Mouse (Mus musculus): ENCODE measurements around the gene Chpf2. TPM values are rescaled to one million over a fixed set of nuclear protein-coding genes. Genes with fewer than 3 reads are reported as not detected.

Gene Chpf2
- polyA plus RNA-seq, 1 experiment from 2014 or later: 30.3 TPM

DNA sequence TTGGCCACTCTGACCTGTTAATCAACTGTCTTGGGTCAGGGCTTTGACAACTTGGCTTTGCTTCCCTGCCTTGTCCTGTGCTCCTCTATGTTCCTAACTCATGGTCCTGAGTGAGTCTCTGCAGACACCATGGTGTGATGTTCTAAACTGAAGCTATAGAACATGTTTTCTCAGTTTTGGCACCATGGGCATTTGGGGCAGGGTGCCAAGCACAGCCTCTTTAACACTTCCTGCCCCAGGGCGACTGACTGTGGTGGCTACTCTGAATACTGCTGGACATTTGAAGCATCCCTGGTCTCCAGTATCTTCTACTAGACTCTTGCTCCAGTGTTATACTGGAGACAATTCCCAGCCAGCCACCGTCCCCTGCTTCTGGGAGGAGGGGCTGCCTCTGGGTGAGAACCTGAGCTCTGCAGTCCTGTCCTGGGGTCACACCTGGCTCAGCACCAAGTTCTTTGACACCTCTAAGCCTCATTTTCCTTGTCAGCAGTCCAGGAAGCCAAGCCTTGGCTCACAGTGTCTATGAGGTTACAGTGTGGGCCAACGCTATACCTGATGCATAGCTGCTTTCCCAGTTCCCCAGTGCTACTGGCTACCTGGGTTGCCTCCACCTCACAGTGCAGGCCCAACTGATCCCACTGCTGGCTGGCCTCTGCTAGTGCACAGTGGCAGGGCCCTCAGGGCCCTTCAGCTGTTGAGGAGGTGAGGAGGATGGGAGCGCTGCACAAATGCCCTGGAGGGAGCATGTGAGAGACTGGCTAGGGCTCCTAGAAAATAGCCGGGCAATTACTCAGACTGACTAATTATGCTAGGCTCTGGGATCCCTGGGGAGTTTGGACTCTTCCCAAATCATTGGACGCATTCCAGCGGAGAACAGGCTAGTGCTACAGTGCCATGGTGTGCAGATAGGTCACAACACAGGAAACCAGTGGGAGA lies 25.1 kb downstream of the Chpf2 start:
- Histone ChIP-seq H3K27me3 (no peaks in the 10 kb centered on the region), H3K4me2 (replicated peaks) (no peak overlapping the region), H3K36me3 (no peaks in the 10 kb centered on the region), H3K27ac (replicated peaks) (no peak overlapping the region), H3K9ac (no peak overlapping the region), H3K4me1 (peaks cover 15% of the 10 kb centered on the region), H3K4me3 (replicated peaks) (no peak overlapping the region), H3K9me3 (replicated peaks) (no peaks in the 10 kb centered on the region)
- peak; percentile 40; the same call in 1 of the 2 replicates for ATAC-seq (ENCODE audit: insufficient number of reproducible peaks, low FRiP score, low TSS enrichment, low read depth)
- 34% methylated on average over 7 of the region's 7 CpGs for WGBS

DNA sequence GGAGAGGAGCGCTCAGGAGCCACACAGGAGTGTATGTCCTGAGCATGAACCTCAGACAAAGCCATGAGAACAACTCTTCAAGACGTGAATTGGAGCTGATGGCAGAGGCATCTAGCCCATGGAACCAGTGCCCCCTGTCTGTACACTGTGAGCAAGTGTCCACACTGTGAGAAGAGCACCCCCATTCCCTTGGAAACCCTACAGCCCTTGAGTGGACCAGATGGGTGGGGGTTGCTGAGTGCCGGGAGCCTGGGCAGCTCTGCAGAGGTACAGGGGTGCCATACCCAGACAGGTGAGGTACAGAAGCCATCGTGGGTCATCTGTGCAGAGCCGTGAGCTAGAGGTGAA lies 25.7 kb downstream of the Chpf2 start:
- 61% methylated on average over 5 of the region's 5 CpGs for WGBS
- H3K4me1 ChIP-seq: peaks cover 12% of the 10 kb centered on the region; the same call in 1 of the 2 replicates

DNA sequence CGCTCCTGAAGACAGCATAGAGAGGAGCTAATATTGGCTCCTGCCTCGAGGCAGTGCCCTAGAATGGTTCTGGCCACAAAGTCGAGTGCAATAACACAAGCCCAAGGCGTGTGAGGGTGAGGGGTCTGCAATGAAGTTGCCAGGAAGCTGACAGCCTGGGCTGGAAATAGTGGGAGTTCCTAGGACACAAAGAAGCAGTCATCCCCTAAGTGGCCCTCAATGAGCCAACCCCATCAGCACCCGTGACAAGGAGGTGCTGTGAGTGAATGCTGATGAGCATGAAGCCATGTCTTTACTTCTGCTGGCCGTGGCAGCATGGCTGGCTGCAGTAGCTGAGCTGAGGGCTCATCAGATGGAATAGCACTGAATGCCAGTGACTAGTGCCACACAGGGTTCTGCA lies 28.6 kb downstream of the Chpf2 start:
- WGBS: 52% methylated on average over 6 of the region's 6 CpGs
- no peak overlapping the region for H3K9ac ChIP-seq

More for the DNA sequence above, 25.7 kb downstream of the Chpf2 start:
- H3K9ac ChIP-seq: no peak overlapping the region
- H3K4me3 ChIP-seq (replicated peaks): no peak overlapping the region
- H3K27ac ChIP-seq (replicated peaks): no peak overlapping the region
- no peaks in the 10 kb centered on the region for H3K27me3 ChIP-seq
- H3K9me3 ChIP-seq (replicated peaks): no peaks in the 10 kb centered on the region
- H3K36me3 ChIP-seq: no peaks in the 10 kb centered on the region
- no peak for ATAC-seq (ENCODE audit: insufficient number of reproducible peaks, low FRiP score, low TSS enrichment, low read depth)
- no peak overlapping the region for H3K4me2 ChIP-seq (replicated peaks)

DNA sequence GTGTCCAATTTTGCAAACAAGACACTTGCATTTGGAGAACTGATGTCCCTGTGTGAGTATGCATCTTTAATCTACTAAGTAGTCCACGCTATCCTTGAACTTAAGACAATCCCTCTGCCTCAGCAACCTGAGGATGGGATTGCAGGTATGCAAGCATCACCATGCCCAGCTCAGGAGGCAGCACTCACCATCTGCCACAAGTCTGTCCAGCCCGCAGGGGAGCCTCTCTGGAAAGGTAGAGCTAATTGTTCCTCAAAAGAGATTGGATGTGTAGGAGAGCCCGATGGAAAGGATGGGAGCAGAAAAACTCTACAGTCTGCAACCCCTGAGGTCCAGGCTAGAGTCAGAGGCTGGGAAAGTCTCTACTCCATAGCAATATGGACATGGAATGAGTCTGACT lies 32.4 kb downstream of the Chpf2 start:
- H3K9ac ChIP-seq: no peak overlapping the region
- H3K9me3 ChIP-seq (replicated peaks): no peaks in the 10 kb centered on the region
- no peaks in the 10 kb centered on the region for H3K36me3 ChIP-seq
- 67% methylated on average over 3 of the region's 3 CpGs for WGBS
- H3K27ac ChIP-seq (replicated peaks): no peak overlapping the region
- H3K4me1 ChIP-seq: peaks cover 13% of the 10 kb centered on the region
- H3K4me3 ChIP-seq (replicated peaks): no peak overlapping the region
- no peak for ATAC-seq (ENCODE audit: insufficient number of reproducible peaks, low FRiP score, low TSS enrichment, low read depth)
- peaks cover 6% of the 10 kb centered on the region; the same call in 1 of the 2 replicates for H3K27me3 ChIP-seq
- no peak overlapping the region for H3K4me2 ChIP-seq (replicated peaks)

More for the DNA sequence above, 28.6 kb downstream of the Chpf2 start:
- Histone ChIP-seq H3K4me3 (replicated peaks) (no peak overlapping the region), H3K9me3 (replicated peaks) (no peaks in the 10 kb centered on the region), H3K27me3 (no peaks in the 10 kb centered on the region), H3K36me3 (no peaks in the 10 kb centered on the region), H3K4me1 (peaks cover 15% of the 10 kb centered on the region), H3K4me2 (replicated peaks) (no peak overlapping the region), H3K27ac (replicated peaks) (no peak overlapping the region)
- ATAC-seq (ENCODE audit: insufficient number of reproducible peaks, low FRiP score, low TSS enrichment, low read depth): no peak

DNA sequence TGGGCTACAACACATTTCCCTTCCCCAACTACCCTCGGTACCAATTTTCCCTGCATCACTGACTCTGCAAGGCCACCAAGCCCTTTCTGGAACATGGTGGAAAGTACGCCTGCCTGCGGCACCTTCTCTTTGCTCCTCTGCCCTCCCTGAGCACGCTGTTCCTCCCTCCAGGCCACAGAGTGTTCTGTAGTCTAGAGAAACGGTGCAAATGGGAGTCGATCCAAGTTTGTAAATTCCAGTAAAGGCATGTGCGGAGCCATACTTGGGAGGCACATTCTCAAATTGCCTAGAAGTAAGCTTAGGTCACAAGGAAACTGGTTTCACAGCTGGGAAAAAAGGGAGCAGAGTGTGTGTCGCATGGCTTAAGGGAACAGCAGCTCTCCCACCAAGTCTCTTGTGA lies 33.6 kb downstream of the Chpf2 start:
- no peak overlapping the region for H3K4me3 ChIP-seq (replicated peaks)
- ATAC-seq (ENCODE audit: insufficient number of reproducible peaks, low FRiP score, low TSS enrichment, low read depth): no peak

DNA sequence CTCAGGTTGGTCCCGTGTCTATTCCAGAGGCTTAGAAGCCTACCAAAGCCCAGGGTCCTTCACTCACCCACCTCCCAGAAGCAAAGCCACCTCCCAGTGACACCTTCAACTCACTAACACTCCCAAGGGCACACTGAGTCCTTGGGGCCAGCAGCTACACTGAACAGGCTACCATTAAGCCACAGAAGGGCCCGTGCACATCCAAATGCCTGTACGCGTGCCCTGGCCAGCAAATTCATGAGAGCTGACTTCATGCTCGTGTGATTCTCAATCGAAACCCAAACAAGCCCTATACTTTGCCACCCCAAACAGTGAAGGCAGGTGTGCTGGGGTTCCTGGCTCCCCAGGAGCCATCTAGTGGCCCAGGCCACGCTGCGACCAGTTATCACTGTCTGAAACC lies 34.1 kb downstream of the Chpf2 start:
- no peak overlapping the region for H3K27ac ChIP-seq (replicated peaks)
- H3K36me3 ChIP-seq: no peaks in the 10 kb centered on the region
- WGBS: 65% methylated on average over 8 of the region's 8 CpGs
- no peaks in the 10 kb centered on the region for H3K9me3 ChIP-seq (replicated peaks)
- H3K4me1 ChIP-seq: peaks cover 24% of the 10 kb centered on the region
- no peak overlapping the region for H3K4me2 ChIP-seq (replicated peaks)
- no peak overlapping the region for H3K9ac ChIP-seq
- no peak overlapping the region for H3K4me3 ChIP-seq (replicated peaks)
- peaks cover 17% of the 10 kb centered on the region for H3K27me3 ChIP-seq
- ATAC-seq (ENCODE audit: insufficient number of reproducible peaks, low FRiP score, low TSS enrichment, low read depth): no peak

More for the DNA sequence above, 33.6 kb downstream of the Chpf2 start:
- Histone ChIP-seq H3K27me3 (peaks cover 17% of the 10 kb centered on the region), H3K9me3 (replicated peaks) (no peaks in the 10 kb centered on the region), H3K36me3 (no peaks in the 10 kb centered on the region), H3K9ac (no peak overlapping the region), H3K27ac (replicated peaks) (no peak overlapping the region), H3K4me2 (replicated peaks) (no peak overlapping the region), H3K4me1 (peaks cover 24% of the 10 kb centered on the region)
- WGBS: 34% methylated on average over 8 of the region's 8 CpGs

DNA sequence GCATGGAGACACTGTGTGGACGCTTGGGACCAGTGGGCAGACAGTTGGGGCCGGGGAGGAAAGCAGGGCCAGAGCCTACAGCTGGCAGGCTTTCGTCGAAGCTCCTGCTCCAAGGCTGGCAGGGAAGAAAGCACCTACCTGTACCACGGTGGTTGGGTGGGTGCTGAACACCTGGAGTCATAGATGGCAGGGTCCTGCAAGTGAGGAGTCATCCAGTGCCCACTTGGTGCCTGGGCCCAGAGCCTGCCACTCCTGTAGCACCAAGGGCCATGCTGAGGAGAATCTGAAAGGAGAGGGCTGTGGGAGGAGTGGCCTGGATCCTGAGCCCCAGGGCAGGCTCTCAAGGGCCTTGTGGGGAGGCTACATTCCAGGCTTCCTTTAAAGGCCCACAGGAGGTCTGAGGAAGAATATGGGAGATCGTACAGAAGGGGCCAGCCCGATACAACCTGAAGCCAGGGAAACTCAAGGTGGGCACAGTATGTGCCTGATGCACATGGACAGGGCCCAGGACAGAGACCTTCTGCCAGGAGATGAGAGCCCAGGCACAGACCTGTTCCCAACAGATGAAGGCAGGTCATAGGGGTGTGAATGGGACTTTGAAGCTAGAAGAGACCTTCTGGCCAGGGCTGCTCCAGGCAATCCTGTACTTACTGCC lies 36.0 kb downstream of the Chpf2 start:
- Histone ChIP-seq H3K4me2 (replicated peaks) (no peak overlapping the region), H3K36me3 (no peaks in the 10 kb centered on the region), H3K4me1 (peaks cover 24% of the 10 kb centered on the region), H3K9ac (no peak overlapping the region), H3K9me3 (replicated peaks) (no peaks in the 10 kb centered on the region), H3K4me3 (replicated peaks) (no peak overlapping the region), H3K27ac (replicated peaks) (no peak overlapping the region), H3K27me3 (peaks cover 17% of the 10 kb centered on the region)
- 67% methylated on average over 7 of the region's 7 CpGs for WGBS
- no peak; the same call in 1 of the 2 replicates for ATAC-seq (ENCODE audit: insufficient number of reproducible peaks, low FRiP score, low TSS enrichment, low read depth)

DNA sequence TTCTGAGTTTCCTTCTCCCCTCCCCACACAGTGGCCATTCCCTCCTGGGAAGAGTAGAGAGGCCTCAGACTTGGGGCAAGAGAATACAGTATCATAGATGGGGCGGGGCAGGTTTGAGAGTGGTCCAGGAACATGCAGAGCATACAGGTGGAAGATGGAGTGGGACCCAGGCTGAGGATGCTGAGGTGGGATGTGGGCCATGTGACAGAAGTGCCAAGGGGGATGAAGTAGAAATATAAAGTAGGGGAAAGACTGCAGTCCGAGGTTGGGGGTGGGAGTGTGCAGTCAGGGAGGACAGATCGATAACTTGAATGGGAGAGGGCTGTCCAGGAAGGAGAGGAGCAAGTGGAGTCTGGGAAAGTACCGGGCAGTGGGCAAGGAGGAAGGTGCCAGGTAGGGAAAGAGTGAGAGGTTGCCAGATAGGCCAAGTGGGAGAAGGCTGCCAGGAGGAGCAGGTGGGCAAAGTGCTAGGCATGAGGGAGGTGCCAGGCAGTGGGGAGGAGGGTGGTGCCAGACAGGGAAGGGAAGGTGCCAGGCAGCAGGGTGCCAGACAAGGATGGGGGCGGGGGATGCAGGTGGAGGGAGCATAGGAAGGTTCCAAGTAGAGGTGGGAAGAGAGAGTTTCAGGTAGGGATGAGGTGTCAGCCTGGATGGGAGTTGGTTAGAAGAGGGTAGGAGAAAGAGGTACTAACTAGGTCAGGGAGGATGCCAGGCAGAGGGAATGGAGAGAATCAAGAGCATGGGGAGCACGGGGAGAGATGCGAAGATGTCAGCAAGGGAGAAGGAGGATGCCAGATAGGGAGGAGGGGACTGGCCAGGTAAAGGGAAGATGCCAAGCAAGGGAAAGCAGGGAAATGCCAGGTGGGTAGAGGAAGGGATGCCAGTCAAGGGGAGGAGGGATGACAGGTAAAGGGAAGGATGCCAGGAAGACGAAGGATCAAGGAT lies 36.8 kb downstream of the Chpf2 start:
- Histone ChIP-seq H3K9me3 (replicated peaks) (no peaks in the 10 kb centered on the region), H3K27ac (replicated peaks) (no peak overlapping the region), H3K36me3 (no peaks in the 10 kb centered on the region), H3K9ac (no peak overlapping the region), H3K4me1 (peaks cover 24% of the 10 kb centered on the region), H3K27me3 (peaks cover 17% of the 10 kb centered on the region), H3K4me2 (replicated peaks) (peak overlapping the region; percentile 84), H3K4me3 (replicated peaks) (peak overlapping the region; percentile 52)
- ATAC-seq (ENCODE audit: insufficient number of reproducible peaks, low FRiP score, low TSS enrichment, low read depth): no peak
- WGBS: 49% methylated on average over 8 of the region's 8 CpGs

DNA sequence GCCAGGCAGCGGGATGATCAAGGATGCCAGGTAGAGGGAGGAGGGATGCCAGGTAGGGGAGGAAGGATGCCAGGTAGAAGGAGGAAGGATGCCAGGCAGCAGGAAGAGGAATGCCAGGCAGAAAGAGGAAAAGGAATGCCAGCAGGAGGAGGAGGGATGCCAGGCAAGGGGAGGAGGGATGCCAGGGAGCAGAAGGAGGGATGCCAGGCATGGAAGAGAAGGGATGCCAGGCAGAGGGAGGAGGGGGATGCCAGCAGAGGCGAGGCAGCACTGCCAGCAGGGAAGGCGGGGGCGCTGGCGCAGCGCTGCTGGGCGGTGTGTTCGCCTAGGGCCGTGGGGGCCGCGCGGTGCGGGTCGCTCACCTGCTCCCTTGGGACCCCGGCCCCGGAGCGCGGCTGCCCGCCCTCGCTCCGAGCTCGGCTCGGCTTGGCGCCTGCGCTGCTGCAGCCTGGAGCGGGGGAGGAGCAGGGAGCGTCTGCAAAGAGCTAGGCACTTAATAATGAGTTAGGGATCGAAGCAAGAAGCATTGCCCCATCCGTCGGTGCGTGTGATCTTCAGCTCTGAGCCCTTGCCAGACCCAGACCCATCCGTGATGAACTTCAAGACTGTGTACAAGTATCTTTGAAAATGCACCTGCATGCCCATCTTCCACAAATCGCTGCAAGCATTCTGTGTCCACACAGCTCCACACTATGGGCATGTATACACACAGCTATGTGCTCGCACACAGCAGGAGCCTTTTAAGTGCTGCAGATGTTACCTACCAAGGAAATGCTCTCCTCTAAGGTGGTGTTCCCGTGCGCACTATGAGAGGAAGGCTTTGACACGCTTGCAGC lies 37.7 kb downstream of the Chpf2 start, which contains the start of gene Smarcd3:
Gene Smarcd3, minus strand, starts transcription at position 426 of the 836 bp plus-strand sequence.
- peak within 1 kb of the TSS; percentile 52 for H3K4me3 ChIP-seq (replicated peaks)
- peaks cover 17% of the 10 kb centered on the region for H3K27me3 ChIP-seq
- no peaks in the 10 kb centered on the region for H3K36me3 ChIP-seq
- peak within 1 kb of the TSS; percentile 84 for H3K4me2 ChIP-seq (replicated peaks)
- peak; percentile 65 for ATAC-seq (ENCODE audit: insufficient number of reproducible peaks, low FRiP score, low TSS enrichment, low read depth)
- no peak within 1 kb of the TSS for H3K27ac ChIP-seq (replicated peaks)
- 4% methylated on average over 37 of the region's 37 CpGs for WGBS
- H3K9me3 ChIP-seq (replicated peaks): no peaks in the 10 kb centered on the region
- peaks cover 24% of the 10 kb centered on the region for H3K4me1 ChIP-seq
- H3K9ac ChIP-seq: peak within 1 kb of the TSS; percentile 47

DNA sequence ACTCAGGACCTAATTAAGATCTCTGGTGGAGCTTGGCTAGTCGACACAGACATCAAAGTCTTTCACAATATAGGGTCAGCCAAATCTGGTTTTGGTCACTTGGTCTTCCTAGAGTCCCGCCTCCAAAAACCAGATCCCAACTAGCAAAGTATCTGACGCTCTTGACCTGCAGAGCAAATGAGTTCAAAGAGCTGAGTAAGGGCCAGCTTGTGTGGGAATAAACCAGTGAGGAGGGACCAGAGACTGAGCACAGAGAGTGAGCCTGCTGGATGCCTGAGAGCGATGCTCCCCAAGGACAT lies 38.2 kb downstream of the Chpf2 start:
- H3K4me2 ChIP-seq (replicated peaks): peak overlapping the region; percentile 84
- ATAC-seq (ENCODE audit: insufficient number of reproducible peaks, low FRiP score, low TSS enrichment, low read depth): no peak
- H3K9ac ChIP-seq: no peak overlapping the region
- no peaks in the 10 kb centered on the region for H3K36me3 ChIP-seq
- no peak overlapping the region for H3K27ac ChIP-seq (replicated peaks)
- peak overlapping the region; percentile 52; the same call in 1 of the 2 replicates for H3K4me3 ChIP-seq (replicated peaks)
- H3K4me1 ChIP-seq: peaks cover 24% of the 10 kb centered on the region
- 33% methylated on average over 4 of the region's 4 CpGs for WGBS
- H3K27me3 ChIP-seq: peaks cover 17% of the 10 kb centered on the region
- H3K9me3 ChIP-seq (replicated peaks): no peaks in the 10 kb centered on the region

All from embryonic facial prominence, embryonic 15.5 days (tissue).